Mouse (Mus musculus) liver, postnatal 0 days (tissue): ENCODE measurements at regions not wholly inside any gene's neighbourhood (a gene's known extent, or its start where the extent isn't known, plus 50 kb on each side); places are given as distances from the start of the nearest gene placed in this dataset.

Experiments
- CTCF ChIP-seq: sonication (generic); IDR thresholded peaks from 2 replicates; pipeline ENCODE4 v1.5.1; 2016; ENCODE audit warnings: antibody characterized with exemption, low read depth
- EP300 ChIP-seq: IDR thresholded peaks from 2 replicates; pipeline ENCODE4 v1.6.1; 2016; ENCODE audit warnings: antibody characterized with exemption, low read depth, mild to moderate bottlenecking

- TF ChIP-seq CTCF (peak; percentile 55), EP300 (no peak)
Observed at GRCm38 (mm10) chr13:42623491-42623890, 56.9 kb upstream of the Phactr1 start.
